Mouse (Mus musculus) frontal cortex, postnatal 14 days (tissue): ENCODE results near the gene Tmem140.

ENCODE experiments used
- DNase-seq, 2 experiments: peaks; one replicate each; pipeline ENCODE4 v3.0.0; 2022; ENCODE audit warnings: low spot score in 2 of 2

Gene Tmem140

GRCm38 (mm10) chr6:34907696-34908260, 44.8 kb downstream of the Tmem140 start:
- no peak for DNase-seq

- DNase-seq = no peak
These were observed 46.8 kb downstream of the Tmem140 start for GRCm38 (mm10) chr6:34909631-34910345.

GRCm38 (mm10) chr6:34910371-34911219, 47.6 kb downstream of the Tmem140 start, which contains the start of gene Wdr91:
Gene Wdr91 (minus strand): TSS chr6:34910876.
- DNase-seq = peak; percentile 80 to 93

GRCm38 (mm10) chr6:34913341-34914040, 50.5 kb downstream of the Tmem140 start:
- DNase-seq = no peak

- DNase-seq = no peak
These were observed 51.5 kb downstream of the Tmem140 start for GRCm38 (mm10) chr6:34914462-34914861.

- no peak for DNase-seq
These were observed 56.2 kb downstream of the Tmem140 start for GRCm38 (mm10) chr6:34919146-34919545.

- no peak for DNase-seq
These were observed 57.0 kb downstream of the Tmem140 start, which contains the start of gene Stra8 for GRCm38 (mm10) chr6:34919956-34920355. Gene Stra8 (plus strand): TSS chr6:34920163.

- no peak for DNase-seq
These were observed 57.7 kb downstream of the Tmem140 start for GRCm38 (mm10) chr6:34920631-34921030.

- DNase-seq = no peak
These were observed 59.0 kb downstream of the Tmem140 start for GRCm38 (mm10) chr6:34921941-34922340.
